Mouse (Mus musculus) urinary bladder, postnatal 4 days (tissue): Measurements from ENCODE around the gene Odf3l1.
A peak's percentile ranks its signal among the peaks of the same experiment; 100 is the strongest.

ENCODE experiments used
- DNase-seq, 2 experiments: peaks; one replicate each; pipeline ENCODE4 v3.0.0; 2021 to 2022; ENCODE audit warnings: low spot score in 2 of 2

Odf3l1 gene

GRCm38 (mm10) chr9:56843679-56844188 lies 20.7 kb downstream of the Odf3l1 start:
- DNase-seq = peak; percentile 62 to 84

DNA sequence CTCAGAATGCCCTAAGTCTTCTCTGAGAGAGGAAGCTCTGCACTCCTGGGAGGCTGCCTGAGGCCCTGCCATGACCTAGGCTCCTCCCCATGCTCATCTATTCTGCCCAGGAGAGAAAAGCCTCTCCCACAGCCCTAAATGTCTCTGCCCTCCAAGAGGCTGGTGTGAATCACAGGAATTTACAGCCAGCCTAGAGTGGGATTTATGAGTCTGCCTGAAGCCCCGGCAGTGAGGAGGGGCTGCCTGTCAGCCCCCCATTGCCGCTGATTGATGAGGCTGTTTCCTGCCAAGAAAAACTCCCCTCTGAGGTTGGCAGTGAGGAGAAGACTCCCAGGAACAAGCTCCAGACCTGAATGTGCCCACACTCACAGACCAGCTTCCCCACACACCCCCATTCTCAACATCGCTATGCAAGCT lies 22.2 kb downstream of the Odf3l1 start:
- DNase-seq = no peak

- no peak for DNase-seq
Measured at GRCm38 (mm10) chr9:56841864-56842263, 22.6 kb downstream of the Odf3l1 start.

GRCm38 (mm10) chr9:56840721-56841120 lies 23.8 kb downstream of the Odf3l1 start:
- DNase-seq = no peak

DNA sequence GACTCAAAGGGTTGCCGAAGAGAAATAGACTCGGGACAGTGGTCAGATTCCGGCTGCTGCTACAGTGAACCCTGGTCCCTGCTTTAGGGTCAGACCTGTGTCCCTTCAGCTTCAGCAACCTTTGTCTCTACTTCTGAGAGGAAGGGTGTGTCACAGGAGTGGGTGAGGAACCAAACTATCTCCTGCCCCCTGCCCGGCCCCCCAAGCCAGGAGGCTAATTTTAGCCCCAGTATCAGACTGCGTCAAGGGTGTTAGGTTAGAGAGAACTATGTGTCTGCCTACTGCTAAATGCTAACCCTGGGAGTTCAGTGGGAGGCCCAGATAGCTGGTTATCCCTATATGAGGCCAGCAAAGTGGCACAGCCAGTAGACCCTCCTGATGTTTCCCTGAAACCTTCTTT lies 29.3 kb downstream of the Odf3l1 start:
- DNase-seq = no peak

- DNase-seq = no peak
Measured at GRCm38 (mm10) chr9:56832900-56833299, 31.6 kb downstream of the Odf3l1 start.

GRCm38 (mm10) chr9:56831904-56832303 lies 32.6 kb downstream of the Odf3l1 start:
- DNase-seq = no peak

GRCm38 (mm10) chr9:56830162-56830561 lies 34.3 kb downstream of the Odf3l1 start:
- DNase-seq = no peak

DNA sequence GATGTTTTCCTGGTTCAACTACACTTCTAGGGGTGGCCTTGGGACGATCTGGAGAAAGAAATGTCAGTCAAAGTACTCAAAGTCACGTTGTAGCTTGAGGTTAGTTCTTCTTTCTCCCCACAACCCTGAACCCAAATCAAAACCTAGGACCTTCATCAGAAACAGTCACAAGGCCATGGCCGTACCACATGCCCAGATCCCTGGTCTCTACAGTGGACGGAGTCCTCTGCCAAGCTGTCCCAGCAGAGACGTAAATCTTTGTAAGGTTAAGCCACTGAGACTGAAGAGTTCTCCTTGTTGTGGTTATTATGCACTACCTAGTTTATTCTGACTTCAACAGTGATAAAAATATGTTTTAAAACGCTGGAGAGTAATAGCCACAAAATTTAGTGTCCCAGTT lies 35.6 kb downstream of the Odf3l1 start:
- no peak for DNase-seq

GRCm38 (mm10) chr9:56828146-56828545 lies 36.3 kb downstream of the Odf3l1 start:
- no peak for DNase-seq

DNA sequence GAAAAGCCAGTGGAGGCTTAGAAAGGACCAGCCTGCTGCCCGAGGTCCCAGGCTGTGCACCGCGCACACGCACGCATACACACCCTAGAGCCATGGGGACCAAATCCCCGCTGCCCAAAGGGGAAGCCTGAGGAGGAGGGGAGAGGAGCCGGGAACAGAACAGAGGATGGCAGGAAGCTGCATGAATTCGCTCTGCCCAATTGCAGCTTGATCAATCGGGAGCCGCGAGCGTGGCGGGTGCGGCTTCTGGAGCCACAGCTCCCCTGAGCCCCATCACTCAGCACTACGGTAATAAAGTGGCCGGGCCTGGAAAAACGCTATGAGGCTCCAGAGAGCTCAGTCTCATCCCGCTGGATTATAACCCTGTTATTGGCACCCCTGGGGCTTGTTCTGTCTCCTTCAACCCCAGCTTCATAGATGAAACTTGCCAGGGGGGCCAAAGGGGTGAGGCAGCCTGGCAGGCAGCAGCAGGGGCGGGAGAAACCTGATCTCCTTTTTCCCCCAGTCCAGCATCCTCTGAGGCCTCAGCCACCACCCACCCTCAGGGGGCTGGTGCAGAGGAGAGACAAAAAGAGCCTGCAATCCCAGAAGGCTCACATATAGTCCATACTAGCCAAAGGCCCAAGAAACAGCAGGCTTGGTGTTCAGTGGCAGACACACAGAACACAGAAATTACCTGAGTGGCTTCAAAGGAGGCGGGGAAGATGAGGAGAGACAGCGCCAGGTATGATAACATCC lies 38.8 kb downstream of the Odf3l1 start:
- DNase-seq = no peak

DNA sequence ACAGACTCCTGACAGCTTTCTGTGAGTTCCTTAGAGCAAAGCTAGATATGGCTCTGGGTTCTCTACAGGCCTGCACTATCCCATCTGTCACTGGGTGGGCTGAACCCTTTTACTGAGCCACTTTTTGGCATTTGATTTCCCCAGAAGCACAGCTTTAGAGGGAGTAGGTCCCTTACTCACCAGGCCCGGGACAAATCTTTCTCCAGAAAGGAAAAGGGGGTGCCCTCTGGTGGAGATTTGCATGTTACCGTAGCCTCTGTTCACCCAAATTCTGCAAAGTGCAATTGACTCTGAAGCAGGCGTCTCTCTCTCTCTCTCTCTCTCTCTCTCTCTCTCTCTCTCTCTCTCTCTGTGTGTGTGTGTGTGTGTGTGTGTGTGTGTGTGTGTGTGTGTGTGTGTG lies 39.6 kb downstream of the Odf3l1 start:
- DNase-seq = no peak

DNA sequence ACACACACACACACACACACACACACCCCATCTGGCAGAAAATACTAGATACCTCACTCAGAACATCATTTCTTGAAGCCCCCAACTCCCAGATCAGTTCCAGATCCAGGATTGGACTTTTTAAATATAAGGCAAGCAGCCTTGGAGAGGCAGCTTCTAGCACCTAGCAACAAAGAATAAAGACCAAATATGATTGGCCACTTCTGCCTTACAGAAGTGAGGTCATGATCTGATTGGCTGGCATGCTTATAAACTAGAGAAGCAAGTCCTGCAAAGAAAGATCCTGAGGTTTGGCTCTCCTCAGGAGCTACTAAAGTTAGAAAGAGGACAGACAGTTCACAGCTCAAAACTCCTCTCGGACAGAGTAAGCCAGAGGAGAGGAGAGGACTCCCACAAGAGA lies 53.6 kb downstream of the Odf3l1 start:
- DNase-seq = no peak

DNA sequence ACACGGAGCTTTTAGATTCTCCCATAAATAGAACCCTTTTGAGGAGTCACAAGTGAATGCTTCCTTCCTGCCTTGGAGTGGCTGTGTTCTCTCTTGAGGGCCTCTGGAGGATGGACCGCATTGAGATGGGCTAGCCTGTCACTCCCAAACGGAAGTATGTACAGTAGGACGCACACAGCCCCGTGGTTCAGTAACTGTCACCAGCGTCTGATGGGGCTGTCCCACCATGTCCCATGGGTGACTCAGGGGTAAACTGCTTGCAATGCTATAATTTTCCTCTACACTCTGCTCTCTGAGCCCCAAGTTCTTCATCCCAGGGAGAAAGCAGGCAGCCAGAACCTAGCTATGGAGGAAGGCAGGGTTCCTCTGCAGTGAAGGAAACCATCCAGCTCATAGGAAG lies 56.5 kb downstream of the Odf3l1 start:
- DNase-seq = no peak

GRCm38 (mm10) chr9:56803146-56803545 lies 61.3 kb downstream of the Odf3l1 start:
- DNase-seq = no peak
